Mouse (Mus musculus): Measurements from ENCODE around the gene Gabpa. TPM values are rescaled to one million over a fixed set of nuclear protein-coding genes. Genes with fewer than 3 reads are reported as not detected.

Gene Gabpa
- polyA plus RNA-seq, 1 experiment from 2014 or later: 24.6 TPM

DNA sequence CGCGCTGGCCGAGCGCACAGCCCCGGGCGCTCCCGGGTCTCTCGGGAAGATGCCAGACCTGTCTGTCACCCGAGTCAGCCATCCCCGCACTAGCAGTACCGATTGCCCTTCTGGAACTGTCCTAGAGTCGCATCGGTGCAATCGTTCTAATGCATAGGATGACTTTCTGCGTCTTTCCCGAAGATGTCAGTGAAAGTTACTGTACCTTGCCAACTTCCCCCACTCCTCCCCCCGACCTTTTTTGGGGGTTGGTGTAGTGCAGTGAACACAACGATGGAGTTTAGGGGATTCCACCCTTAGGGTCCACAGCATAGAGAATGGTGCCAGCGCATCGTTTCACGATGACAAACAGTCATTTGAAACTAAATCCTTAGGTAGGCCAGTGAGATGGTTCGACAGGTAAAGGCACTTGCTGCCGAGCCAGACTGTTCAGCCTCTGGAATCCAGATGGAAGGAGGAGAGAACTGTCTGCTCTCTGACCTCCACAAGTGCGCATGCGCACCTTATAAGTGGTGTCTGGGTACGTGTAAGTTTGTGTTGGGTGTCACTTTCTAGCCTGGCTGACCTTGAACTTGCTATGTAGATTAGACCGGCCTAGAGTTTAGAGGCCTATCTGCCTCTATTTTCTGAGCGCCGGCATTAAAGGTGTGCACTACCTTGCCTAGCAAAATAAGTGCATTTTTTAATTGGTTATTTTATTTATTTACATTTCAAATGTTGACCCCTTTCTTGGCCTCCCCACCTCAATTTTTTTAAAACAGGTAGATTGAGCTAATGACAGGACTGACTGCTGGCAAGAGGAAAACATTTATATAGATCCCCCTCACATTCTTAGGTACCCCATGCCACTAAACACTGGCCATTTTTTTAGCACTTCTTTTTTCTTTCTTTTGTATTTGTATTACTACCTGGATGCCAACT, 1.4 kb downstream of the Gabpa start:
- Histone ChIP-seq H3K4me3 (replicated peaks; ENCODE audit: low read depth, low read length) (peak overlapping the region; percentile 96), H3K9me3 (replicated peaks; ENCODE audit: low read length) (no peaks in the 10 kb centered on the region), H3K27me3 (ENCODE audit: insufficient read depth, low read length) (no peaks in the 10 kb centered on the region), H3K27ac (peak overlapping the region; percentile 100), H3K9ac (ENCODE audit: low read depth, low read length) (peak overlapping the region; percentile 99), H3K4me1 (replicated peaks; ENCODE audit: insufficient read depth, low read length) (peaks cover 8% of the 10 kb centered on the region), H3K4me2 (ENCODE audit: low read length) (peak overlapping the region; percentile 61), H3K36me3 (ENCODE audit: insufficient read depth, low read length) (peaks cover 17% of the 10 kb centered on the region; the same call in 1 of the 2 replicates)
- DNase-seq (ENCODE audit: low spot score) (peak; percentile 80), ATAC-seq (replicated peaks; ENCODE audit: low FRiP score, low read depth) (peak; percentile 11)
- TF ChIP-seq CTCF (IDR thresholded peaks at IDR 0.05; ENCODE audit: low read depth): no peak
- 6% methylated on average over 28 of the region's 29 CpGs for WGBS

DNA sequence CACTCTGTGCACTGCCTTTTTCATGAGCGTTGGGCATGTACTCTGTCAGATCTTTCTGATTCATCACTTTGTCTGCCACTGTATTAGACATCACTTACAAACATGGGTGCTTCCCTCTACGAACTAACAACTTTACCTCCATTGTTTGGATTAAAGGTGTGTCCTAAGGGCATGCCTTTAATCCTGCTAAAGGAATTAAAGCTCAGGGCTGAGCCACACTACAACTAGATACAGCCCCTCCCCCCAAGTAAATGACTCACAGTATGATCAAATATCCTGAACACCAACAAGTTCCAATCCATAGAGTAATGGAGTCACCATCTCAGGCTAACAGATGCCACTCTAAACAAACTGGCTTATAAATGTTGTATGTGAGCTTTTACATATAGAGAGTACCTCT, 3.9 kb downstream of the Gabpa start:
- no peaks in the 10 kb centered on the region for H3K27me3 ChIP-seq (ENCODE audit: insufficient read depth, low read length)
- no peaks in the 10 kb centered on the region for H3K9me3 ChIP-seq (replicated peaks; ENCODE audit: low read length)
- H3K36me3 ChIP-seq (ENCODE audit: insufficient read depth, low read length): peaks cover 13% of the 10 kb centered on the region; the same call in 1 of the 2 replicates
- TF ChIP-seq CTCF (IDR thresholded peaks at IDR 0.05; ENCODE audit: low read depth): no peak
- peaks cover 8% of the 10 kb centered on the region; the same call in 1 of the 2 replicates for H3K4me1 ChIP-seq (replicated peaks; ENCODE audit: insufficient read depth, low read length)
- H3K4me3 ChIP-seq (replicated peaks; ENCODE audit: low read depth, low read length): no peak overlapping the region
- DNase-seq (ENCODE audit: low spot score) (no peak), ATAC-seq (replicated peaks; ENCODE audit: low FRiP score, low read depth) (no peak)
- WGBS: 86% methylated on average over 2 of the region's 2 CpGs
- H3K9ac ChIP-seq (ENCODE audit: low read depth, low read length): no peak overlapping the region
- no peak overlapping the region for H3K4me2 ChIP-seq (ENCODE audit: low read length)
- no peak overlapping the region for H3K27ac ChIP-seq

DNA sequence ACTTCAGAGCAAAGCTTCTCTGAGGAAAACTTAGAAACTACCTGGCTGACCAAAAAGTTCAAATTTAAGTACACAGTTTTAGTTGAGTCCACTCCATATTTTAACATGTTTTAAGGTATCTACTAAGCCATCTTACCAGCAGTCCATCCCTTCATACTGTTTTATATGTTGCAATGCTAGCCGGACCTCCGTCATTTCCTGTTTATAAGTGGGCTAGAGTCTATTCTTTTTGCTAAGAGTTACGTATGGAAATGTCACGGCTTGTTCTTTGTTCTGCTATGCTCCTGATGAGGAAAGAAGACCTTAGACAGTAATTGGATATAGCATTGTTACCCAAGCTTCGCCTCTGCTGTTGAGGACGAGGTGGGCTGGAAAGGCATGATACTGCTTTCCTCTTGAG, 18.8 kb downstream of the Gabpa start:
- Histone ChIP-seq H3K27me3 (ENCODE audit: insufficient read depth, low read length) (no peaks in the 10 kb centered on the region), H3K9ac (ENCODE audit: low read depth, low read length) (no peak overlapping the region), H3K27ac (no peak overlapping the region), H3K4me3 (replicated peaks; ENCODE audit: low read depth, low read length) (no peak overlapping the region), H3K36me3 (ENCODE audit: insufficient read depth, low read length) (peaks cover 64% of the 10 kb centered on the region), H3K4me2 (ENCODE audit: low read length) (no peak overlapping the region), H3K4me1 (replicated peaks; ENCODE audit: insufficient read depth, low read length) (no peaks in the 10 kb centered on the region), H3K9me3 (replicated peaks; ENCODE audit: low read length) (no peaks in the 10 kb centered on the region)
- 91% methylated on average over 6 of the region's 6 CpGs for WGBS
- ATAC-seq (replicated peaks; ENCODE audit: low FRiP score, low read depth) (no peak), DNase-seq (ENCODE audit: low spot score) (no peak)
- no peak for TF ChIP-seq CTCF (IDR thresholded peaks at IDR 0.05; ENCODE audit: low read depth)

DNA sequence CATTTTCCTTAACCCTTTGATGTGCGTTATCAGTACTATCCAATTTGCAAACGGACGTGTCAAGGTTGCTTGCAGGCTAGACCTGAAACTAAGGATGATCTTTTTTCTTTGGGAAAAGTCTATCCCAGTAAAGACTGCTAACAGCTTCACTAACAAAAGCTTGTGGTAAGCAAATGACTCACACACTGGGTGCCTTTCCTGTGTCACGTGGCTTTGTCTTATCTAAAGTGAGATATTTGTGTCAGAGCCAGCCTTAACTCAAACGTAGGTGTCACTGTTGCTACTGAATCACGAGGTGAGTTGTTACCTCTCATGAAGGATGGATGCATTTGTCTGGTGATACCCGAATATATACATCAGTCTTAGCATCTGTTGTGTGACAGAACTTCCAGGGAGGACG, 29.9 kb downstream of the Gabpa start:
- Histone ChIP-seq H3K4me2 (ENCODE audit: low read length) (no peak overlapping the region), H3K9me3 (replicated peaks; ENCODE audit: low read length) (no peaks in the 10 kb centered on the region), H3K27ac (no peak overlapping the region), H3K9ac (ENCODE audit: low read depth, low read length) (no peak overlapping the region), H3K27me3 (ENCODE audit: insufficient read depth, low read length) (no peaks in the 10 kb centered on the region), H3K4me3 (replicated peaks; ENCODE audit: low read depth, low read length) (no peak overlapping the region), H3K4me1 (replicated peaks; ENCODE audit: insufficient read depth, low read length) (no peaks in the 10 kb centered on the region), H3K36me3 (ENCODE audit: insufficient read depth, low read length) (peaks cover 14% of the 10 kb centered on the region)
- WGBS: 88% methylated on average over 8 of the region's 8 CpGs
- DNase-seq (ENCODE audit: low spot score): no peak
- TF ChIP-seq CTCF (IDR thresholded peaks at IDR 0.05; ENCODE audit: low read depth): no peak
- no peak for ATAC-seq (replicated peaks; ENCODE audit: low FRiP score, low read depth)

DNA sequence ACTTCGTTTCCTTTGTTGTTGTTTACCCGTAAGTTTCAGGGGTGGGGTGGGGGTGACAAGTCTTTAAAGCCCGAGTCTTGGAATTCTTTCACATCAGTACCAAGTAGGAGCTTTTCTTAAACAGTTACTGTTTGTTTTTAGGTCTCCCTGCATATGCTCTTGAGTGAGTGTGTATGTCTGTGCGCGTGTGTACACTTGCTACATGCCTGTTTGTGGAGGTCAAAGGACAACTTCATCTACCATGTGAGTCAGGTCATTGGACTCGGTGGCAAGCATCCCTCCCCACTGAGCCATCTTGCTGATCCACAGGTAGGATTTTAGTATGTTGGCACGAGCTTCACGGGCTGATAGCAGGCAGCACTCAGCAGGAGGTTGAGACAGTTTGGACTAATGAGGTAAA, 39.1 kb downstream of the Gabpa start:
- 84% methylated on average over 8 of the region's 8 CpGs for WGBS
- Histone ChIP-seq H3K4me2 (ENCODE audit: low read length) (no peak overlapping the region), H3K27ac (no peak overlapping the region), H3K4me1 (replicated peaks; ENCODE audit: insufficient read depth, low read length) (no peaks in the 10 kb centered on the region), H3K27me3 (ENCODE audit: insufficient read depth, low read length) (no peaks in the 10 kb centered on the region), H3K9me3 (replicated peaks; ENCODE audit: low read length) (no peaks in the 10 kb centered on the region), H3K4me3 (replicated peaks; ENCODE audit: low read depth, low read length) (no peak overlapping the region), H3K9ac (ENCODE audit: low read depth, low read length) (no peak overlapping the region), H3K36me3 (ENCODE audit: insufficient read depth, low read length) (no peaks in the 10 kb centered on the region)
- no peak for DNase-seq (ENCODE audit: low spot score)
- no peak for ATAC-seq (replicated peaks; ENCODE audit: low FRiP score, low read depth)
- TF ChIP-seq CTCF (IDR thresholded peaks at IDR 0.05; ENCODE audit: low read depth): no peak

DNA sequence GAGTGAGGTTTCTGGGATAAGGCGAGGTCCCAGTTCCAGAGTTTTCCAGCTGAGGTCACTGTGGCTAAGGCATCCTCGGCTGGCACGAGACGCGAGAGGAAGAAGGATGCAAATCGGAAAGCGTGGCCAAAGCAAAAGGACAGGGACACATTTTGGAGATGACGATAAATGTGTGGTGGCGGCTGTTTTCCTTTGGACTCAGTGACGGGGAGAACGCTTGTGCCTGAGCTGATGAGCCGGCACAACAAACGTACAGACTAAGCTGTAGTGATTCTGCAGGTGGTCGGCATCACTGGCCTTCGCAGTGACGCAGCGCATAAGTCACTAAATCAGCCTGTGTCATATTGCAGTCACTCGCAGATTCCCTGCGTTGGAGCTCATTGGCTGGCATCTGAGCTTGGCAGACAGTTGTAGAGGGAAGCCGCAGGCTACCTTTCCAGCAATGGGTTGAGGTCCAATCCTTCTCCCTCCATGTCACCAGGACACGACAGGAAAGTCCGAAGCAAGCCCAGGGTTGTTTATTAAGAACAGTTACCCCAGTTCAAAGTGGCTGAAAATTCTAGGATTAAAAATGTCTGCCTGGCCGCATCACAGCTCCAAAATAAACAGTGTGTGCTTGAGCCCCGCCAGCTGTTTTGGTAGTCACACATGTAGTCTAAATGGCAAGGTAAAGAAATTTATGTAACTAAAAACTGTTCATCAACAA, 40.4 kb downstream of the Gabpa start:
- Histone ChIP-seq H3K9ac (ENCODE audit: low read depth, low read length) (no peak overlapping the region), H3K36me3 (ENCODE audit: insufficient read depth, low read length) (no peaks in the 10 kb centered on the region), H3K9me3 (replicated peaks; ENCODE audit: low read length) (no peaks in the 10 kb centered on the region), H3K27ac (no peak overlapping the region), H3K4me1 (replicated peaks; ENCODE audit: insufficient read depth, low read length) (no peaks in the 10 kb centered on the region), H3K4me3 (replicated peaks; ENCODE audit: low read depth, low read length) (peak overlapping the region; percentile 16; the same call in 1 of the 2 replicates), H3K27me3 (ENCODE audit: insufficient read depth, low read length) (no peaks in the 10 kb centered on the region), H3K4me2 (ENCODE audit: low read length) (peak overlapping the region; percentile 46)
- 42% methylated on average over 24 of the region's 24 CpGs for WGBS
- no peak; the same call in 1 of the 2 replicates for ATAC-seq (replicated peaks; ENCODE audit: low FRiP score, low read depth)
- DNase-seq (ENCODE audit: low spot score): peak; percentile 64
- TF ChIP-seq CTCF (IDR thresholded peaks at IDR 0.05; ENCODE audit: low read depth): peak; percentile 43; the same call in 1 of the 2 replicates
